Mouse (Mus musculus) CH12.LX (cell line): ENCODE results near the gene Hira. TPM values are rescaled to one million over a fixed set of nuclear protein-coding genes. Genes with fewer than 3 reads are reported as not detected.
"Not testable (repeated sequence)": the region's sequence is repeated elsewhere in the genome, so short reads cannot be mapped to it uniquely, and the experiment has no call there.

Source experiments
- DNase-seq: peaks from one replicate; pipeline ENCODE4 v3.0.0-alpha.2; 2013; ENCODE audit errors: extremely low read depth
- H3K27ac ChIP-seq: 2 replicates; pipeline ENCODE4 v1.5.1; 2012; ENCODE audit warnings: low read depth, mild to moderate bottlenecking, control low read depth, moderate library complexity; ENCODE audit not compliant: insufficient read depth
- H3K27me3 ChIP-seq: replicated peaks from 2 replicates; pipeline ENCODE3; 2012; ENCODE audit warnings: inconsistent platforms
- H3K36me3 ChIP-seq, 2 experiments: replicated peaks in 1 of 2; 2 replicates each; pipeline versions ENCODE3 to v1.6.1; 2012; ENCODE audit warnings: inconsistent platforms in 1 of 2, low read length in 1 of 2, mild to moderate bottlenecking in 1 of 2, mixed read lengths in 1 of 2, moderate library complexity in 1 of 2; ENCODE audit not compliant: control insufficient read depth in 1 of 2, insufficient read depth in 1 of 2
- H3K4me1 ChIP-seq, 2 experiments: 2 replicates each; pipeline ENCODE4 v1.6.1; 2012; ENCODE audit warnings: inconsistent platforms in 1 of 2, moderate library complexity in 1 of 2; ENCODE audit not compliant: insufficient read depth in 2 of 2, control insufficient read depth in 1 of 2
- H3K4me2 ChIP-seq: 2 replicates; pipeline ENCODE4 v1.6.1; 2012; ENCODE audit warnings: low read depth, mild to moderate bottlenecking, control low read depth; ENCODE audit not compliant: poor library complexity, insufficient read depth, severe bottlenecking
- H3K4me3 ChIP-seq, 3 experiments: fragments of 150-350 bp in 1 of 3; sonication (generic) in 1 of 3; replicated peaks in 1 of 3; 2 replicates each; pipeline versions ENCODE3 to v1.5.1; 2011 to 2012; ENCODE audit warnings: low read depth in 2 of 3, low read length in 2 of 3, mild to moderate bottlenecking in 2 of 3, moderate library complexity in 2 of 3, control low read depth in 1 of 3, improper control_type of control experiment in 1 of 3, inconsistent platforms in 1 of 3, mixed read lengths in 1 of 3; ENCODE audit not compliant: poor library complexity in 1 of 3
- H3K79me2 ChIP-seq: replicated peaks from 2 replicates; pipeline ENCODE4 v1.6.1; 2012; ENCODE audit warnings: mild to moderate bottlenecking, moderate library complexity; ENCODE audit not compliant: control insufficient read depth, poor library complexity, insufficient read depth, severe bottlenecking; ENCODE audit errors: extremely low read depth
- H3K9ac ChIP-seq: 2 replicates; pipeline ENCODE4 v1.6.1; 2012; ENCODE audit warnings: low read depth, mild to moderate bottlenecking, control low read depth, moderate library complexity; ENCODE audit not compliant: insufficient read depth
- H3K9me3 ChIP-seq: replicated peaks from 2 replicates; pipeline ENCODE3; 2012; ENCODE audit warnings: low read length, inconsistent platforms, mixed read lengths
- CHD1 ChIP-seq: IDR thresholded peaks from 2 replicates; pipeline ENCODE4 v1.6.1; 2012; ENCODE audit warnings: low read depth, low read length, improper control_type of control experiment, inconsistent platforms
- CTCF ChIP-seq, 2 experiments: IDR thresholded peaks in 1 of 2; conservative IDR thresholded peaks in 1 of 2; 2 replicates each; pipeline ENCODE4 v1.5.1; 2011 to 2012; ENCODE audit warnings: low read depth in 2 of 2, low read length in 2 of 2, improper control_type of control experiment in 1 of 2, inconsistent platforms in 1 of 2, mild to moderate bottlenecking in 1 of 2, moderate library complexity in 1 of 2
- E2F4 ChIP-seq: IDR thresholded peaks from 2 replicates; pipeline ENCODE4 v1.6.1; 2011; ENCODE audit warnings: low read depth, low read length, improper control_type of control experiment; ENCODE audit not compliant: insufficient replicate concordance
- ELF1 ChIP-seq: IDR thresholded peaks from 2 replicates; pipeline ENCODE4 v1.6.1; 2014; ENCODE audit warnings: low read depth, mild to moderate bottlenecking, inconsistent platforms, low read length, improper control_type of control experiment
- GABPA ChIP-seq: IDR thresholded peaks from 2 replicates; pipeline ENCODE4 v1.6.1; 2012; ENCODE audit warnings: low read depth, low read length, improper control_type of control experiment, inconsistent platforms; ENCODE audit not compliant: insufficient replicate concordance
- JUN ChIP-seq: IDR thresholded peaks from 2 replicates; pipeline ENCODE4 v1.6.1; 2011; ENCODE audit warnings: low read depth, mild to moderate bottlenecking, low read length, improper control_type of control experiment, moderate library complexity; ENCODE audit not compliant: insufficient read depth
- JUND ChIP-seq: conservative IDR thresholded peaks from 2 replicates; pipeline ENCODE4 v1.6.1; 2011; ENCODE audit warnings: low read depth, low read length, improper control_type of control experiment
- MAZ ChIP-seq: IDR thresholded peaks from 2 replicates; pipeline ENCODE4 v1.6.1; 2012; ENCODE audit warnings: low read depth, mild to moderate bottlenecking, inconsistent platforms, low read length, improper control_type of control experiment, moderate library complexity
- MXI1 ChIP-seq: IDR thresholded peaks from 2 replicates; pipeline ENCODE4 v1.6.1; 2011; ENCODE audit warnings: mild to moderate bottlenecking, low read depth, low read length, improper control_type of control experiment
- MYC ChIP-seq: IDR thresholded peaks from 2 replicates; pipeline ENCODE4 v1.6.1; 2011; ENCODE audit warnings: low read depth, mild to moderate bottlenecking, improper control_type of control experiment, low read length
- NELFE ChIP-seq: IDR thresholded peaks from 2 replicates; pipeline ENCODE4 v1.6.1; 2011; ENCODE audit warnings: low read depth, low read length, improper control_type of control experiment
- POLR2A ChIP-seq: IDR thresholded peaks from 2 replicates; pipeline ENCODE4 v1.6.1; 2011; ENCODE audit warnings: low read depth, mild to moderate bottlenecking, improper control_type of control experiment, low read length
- POLR2AphosphoS2 ChIP-seq: IDR thresholded peaks from 2 replicates; pipeline ENCODE4 v1.6.1; 2011; ENCODE audit warnings: low read depth, low read length, improper control_type of control experiment
- RAD21 ChIP-seq: IDR thresholded peaks from 2 replicates; pipeline ENCODE4 v1.6.1; 2011; ENCODE audit warnings: low read depth, mild to moderate bottlenecking, low read length, improper control_type of control experiment, moderate library complexity
- SIN3A ChIP-seq: IDR thresholded peaks from 2 replicates; pipeline ENCODE4 v1.6.1; 2012; ENCODE audit warnings: low read length, improper control_type of control experiment, inconsistent platforms
- TCF12 ChIP-seq: IDR thresholded peaks from 2 replicates; pipeline ENCODE4 v1.6.1; 2014; ENCODE audit warnings: low read depth, mild to moderate bottlenecking, inconsistent platforms, low read length, improper control_type of control experiment
- UBTF ChIP-seq: IDR thresholded peaks from 2 replicates; pipeline ENCODE4 v1.6.1; 2012; ENCODE audit warnings: low read depth, mild to moderate bottlenecking, inconsistent platforms, low read length, improper control_type of control experiment, moderate library complexity
- USF1 ChIP-seq: IDR thresholded peaks from 2 replicates; pipeline ENCODE4 v1.6.1; 2014; ENCODE audit warnings: low read depth, mild to moderate bottlenecking, inconsistent platforms, low read length, improper control_type of control experiment
- USF2 ChIP-seq: conservative IDR thresholded peaks from 2 replicates; pipeline ENCODE4 v1.6.1; 2011; ENCODE audit warnings: low read depth, low read length, improper control_type of control experiment
- ZMIZ1 ChIP-seq: IDR thresholded peaks from 2 replicates; pipeline ENCODE4 v1.6.1; 2012; ENCODE audit warnings: low read depth, mild to moderate bottlenecking, inconsistent platforms, low read length, improper control_type of control experiment
- ZNF384 ChIP-seq: IDR thresholded peaks from 2 replicates; pipeline ENCODE4 v1.6.1; 2012; ENCODE audit warnings: low read depth, low read length, improper control_type of control experiment, inconsistent platforms
- dilution Hi-C: fragments of 300-500 bp; cut with MboI; formaldehyde crosslinking; loops from 2 replicates; pipeline ENCODE4 v1.14.3; 2020; ENCODE audit warnings: low sequenced_read_pairs; ENCODE audit not compliant: extremely low pct_unique_long_range_greater_than_20kb, extremely low pct_ligation_motif_present
- in situ Hi-C: fragments of 300-500 bp; cut with MboI; formaldehyde crosslinking; loops from 3 replicates; pipeline ENCODE4 v1.14.3; 2019; ENCODE audit warnings: low sequenced_read_pairs, low pct_ligation_motif_present, low pct_unique_long_range_greater_than_20kb, mixed read lengths
- polyA plus RNA-seq: library from polyadenylated mRNA; unstranded; fragments of >175 nt; gene quantifications from 2 replicates; pipeline ENCODE4 v1.2.1, GENCODE M21; 2012; ENCODE audit warnings: low read depth; ENCODE audit not compliant: insufficient read length
- total RNA-seq, 2 experiments: library from RNA; depleted of rRNA; stranded (reverse); fragments of 300-350 nt in 1 of 2; fragments of >200 nt in 1 of 2; gene quantifications; 2 replicates each; pipeline ENCODE4 v1.2.3; 2012 to 2014

Hira gene
- total and polyA plus RNA-seq, 3 experiments, result 45.8 to 187 (median 125) TPM

DNA sequence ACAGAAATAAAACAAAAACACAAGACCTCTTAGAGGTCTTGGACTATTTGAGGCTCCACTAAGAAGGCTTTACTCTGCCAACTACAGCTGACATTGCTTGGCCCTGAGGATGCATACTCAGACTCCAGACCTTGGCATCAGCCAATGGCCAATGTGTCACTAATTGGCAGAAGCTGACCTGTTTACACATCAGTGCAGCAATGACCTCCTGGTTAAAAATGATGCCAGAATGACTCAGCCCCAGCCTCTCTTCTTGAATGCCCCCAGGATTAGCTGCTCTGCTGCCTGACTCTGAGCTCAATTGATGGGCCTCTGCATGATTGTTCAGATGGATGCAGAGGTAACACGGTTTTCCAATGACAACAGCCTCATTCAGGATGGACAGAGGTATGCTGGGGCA is 16.7 kb upstream of the Hira start:
- Histone ChIP-seq H3K4me2 (no peak overlapping the region), H3K79me2 (no peaks in the 10 kb centered on the region), H3K27ac (no peak overlapping the region), H3K4me1 (no peaks in the 10 kb centered on the region), H3K9me3 (peaks cover 7% of the 10 kb centered on the region), H3K27me3 (no peaks in the 10 kb centered on the region), H3K9ac (no peak overlapping the region), H3K36me3 (no peaks in the 10 kb centered on the region), H3K4me3 (no peak overlapping the region)
- dilution Hi-C loops (no loop called here), in situ Hi-C loops (no loop called here)
- DNase-seq, result no peak
- no peak for TF ChIP-seq CTCF (conservative IDR thresholded peaks at IDR 0.05 in 1 of 2, IDR thresholded peaks at IDR 0.05 in 1 of 2; ENCODE audit: low read depth in 2 of 2, low read length in 2 of 2)
- TF ChIP-seq TCF12, result no peak
- no peak for TF ChIP-seq ELF1
- TF ChIP-seq ZNF384, result no peak
- no peak for TF ChIP-seq JUND
- TF ChIP-seq GABPA, result no peak
- no peak for TF ChIP-seq USF1
- no peak for TF ChIP-seq MAZ
- TF ChIP-seq POLR2A, result no peak

DNA sequence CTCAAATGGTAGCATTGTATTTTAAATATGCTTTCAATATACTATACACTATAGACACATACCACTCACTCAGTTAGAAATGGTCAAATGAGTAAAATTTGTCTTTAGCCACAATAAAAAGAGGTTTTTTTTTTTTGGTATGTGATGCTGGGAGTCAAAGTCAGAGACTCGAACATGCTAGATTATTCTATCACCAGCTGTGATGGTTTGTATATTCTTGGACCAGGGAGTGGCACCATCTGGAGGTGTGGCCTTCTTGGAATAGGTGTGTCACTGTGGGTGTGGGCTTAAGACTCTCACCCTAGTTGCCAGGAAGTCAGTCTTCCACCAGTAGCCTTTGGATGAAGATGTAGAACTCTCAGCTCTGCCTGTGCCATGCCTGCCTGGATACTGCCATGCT is 6.3 kb upstream of the Hira start:
- H3K9me3 ChIP-seq, H3K4me3 ChIP-seq, H3K27ac ChIP-seq, H3K4me2 ChIP-seq, H3K79me2 ChIP-seq, H3K9ac ChIP-seq, dilution Hi-C loops, DNase-seq, H3K27me3 ChIP-seq: not testable (repeated sequence)
- in situ Hi-C loops, result loop anchor here (10.0 kb wide), 1 partner anchor 214 kb away; no protein-coding TSS in a partner anchor
- H3K4me1 ChIP-seq, result peaks cover 0 to 20% of the 10 kb centered on the region in 2 experiments; a peak in 2 of 4 replicates
- peaks cover 28 to 46% of the 10 kb centered on the region in 2 experiments for H3K36me3 ChIP-seq

DNA sequence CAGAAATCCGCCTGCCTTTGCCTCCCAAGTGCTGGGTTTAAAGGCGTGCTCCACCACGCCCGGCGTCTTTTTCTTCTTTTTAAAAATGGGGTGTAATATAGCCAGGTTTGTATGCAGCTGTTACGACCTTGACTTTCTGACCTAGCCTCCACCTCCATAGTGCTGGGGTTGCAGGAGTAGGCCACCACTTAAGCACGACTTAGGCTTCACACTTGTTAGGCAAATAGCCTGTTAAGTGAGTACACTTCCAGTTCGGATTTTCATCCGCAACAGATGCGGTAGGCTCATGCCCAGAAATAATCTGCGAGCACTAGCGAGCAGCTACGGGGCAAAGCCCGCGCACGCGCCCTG is 771 bp upstream of the Hira start:
- TF ChIP-seq E2F4 (no peak), RAD21 (no peak), MYC (no peak), CHD1 (no peak), ZMIZ1 (no peak), MXI1 (no peak), USF2 (no peak), POLR2A (no peak), NELFE (no peak), JUN (no peak), USF1 (no peak), UBTF (no peak), ELF1 (no peak), SIN3A (no peak), POLR2AphosphoS2 (no peak)
- H3K4me3 ChIP-seq, result peak overlapping the region; percentile 73 to 91 (median 75)
- no peaks in the 10 kb centered on the region for H3K27me3 ChIP-seq
- H3K9me3 ChIP-seq, result no peaks in the 10 kb centered on the region
- DNase-seq, result no peak
- peak overlapping the region; percentile 68 for H3K9ac ChIP-seq
- H3K4me2 ChIP-seq, result peak overlapping the region; percentile 91
- in situ Hi-C loops (loop anchor here (10.0 kb wide), 1 partner anchor 209 kb away; no protein-coding TSS in a partner anchor), dilution Hi-C loops (no loop called here)
- H3K27ac ChIP-seq, result peak overlapping the region; percentile 23; the same call in 1 of the 2 replicates
- H3K79me2 ChIP-seq, result peaks cover 52% of the 10 kb centered on the region
- H3K4me1 ChIP-seq, result peaks cover 2 to 42% of the 10 kb centered on the region in 2 experiments; a peak in 3 of 4 replicates
- peaks cover 32 to 62% of the 10 kb centered on the region in 2 experiments for H3K36me3 ChIP-seq
